Mouse (Mus musculus): ENCODE measurements around the gene Uqcc2.

GRCm38 (mm10) chr17:27132238-27132637, 1.5 kb downstream of the Uqcc2 start:
- TF ChIP-seq CTCF (IDR thresholded peaks at IDR 0.05 in 2 of 3, conservative IDR thresholded peaks at IDR 0.05 in 1 of 3; ENCODE audit: control insufficient read depth in 1 of 3, insufficient read depth in 1 of 3, low read depth in 2 of 3, low read length in 3 of 3, poor library complexity in 1 of 3, severe bottlenecking in 1 of 3) (no peak), POLR2A (IDR thresholded peaks at IDR 0.05; ENCODE audit: control insufficient read depth in 1 of 2, insufficient read depth in 1 of 2, low read depth in 1 of 2, low read length in 2 of 2, poor library complexity in 1 of 2) (no peak), NELFE (IDR thresholded peaks at IDR 0.05; ENCODE audit: low read depth, low read length) (no peak), MAX (IDR thresholded peaks at IDR 0.05; ENCODE audit: low read length) (no peak), TBP (IDR thresholded peaks at IDR 0.05; ENCODE audit: low read depth, low read length) (no peak), MAFK (IDR thresholded peaks at IDR 0.05; ENCODE audit: borderline replicate concordance, low read depth, low read length) (no peak), CHD1 (IDR thresholded peaks at IDR 0.05; ENCODE audit: low read depth, low read length) (no peak), POLR2AphosphoS5 (IDR thresholded peaks at IDR 0.05; ENCODE audit: borderline replicate concordance, low read depth, low read length) (no peak), TAL1 (IDR thresholded peaks at IDR 0.05; ENCODE audit: low read length) (no peak), POLR2AphosphoS2 (IDR thresholded peaks at IDR 0.05; ENCODE audit: low read length) (no peak), SIN3A (IDR thresholded peaks at IDR 0.05; ENCODE audit: low read length) (no peak), EP300 (IDR thresholded peaks at IDR 0.05; ENCODE audit: low read depth in 1 of 2, low read length in 2 of 2) (no peak)

All from MEL (cell line).